Mouse (Mus musculus) midbrain, embryonic 16.5 days (tissue): ENCODE data around the gene Spin1. TPM values are rescaled to one million over a fixed set of nuclear protein-coding genes. Genes with fewer than 3 reads are reported as not detected.
A peak's percentile ranks its signal among the peaks of the same experiment; 100 is the strongest.

ENCODE experiments used
- ATAC-seq: fragments of 200-750 bp; cut with Nextera tagmentation; 2 replicates; pipeline ENCODE4 v1.8.0; 2017; ENCODE audit warnings: moderate TSS enrichment
- H3K27ac ChIP-seq: fragments of 300-500 bp; sonication (generic); 2 replicates; pipeline ENCODE4 v1.5.1; 2014; ENCODE audit warnings: mild to moderate bottlenecking, low read length, mixed read lengths
- H3K27me3 ChIP-seq: fragments of 300-500 bp; sonication (generic); 2 replicates; pipeline ENCODE4 v1.6.1; 2014; ENCODE audit warnings: low read depth, low read length, mixed read lengths; ENCODE audit not compliant: control insufficient read depth, insufficient read depth
- H3K36me3 ChIP-seq: fragments of 300-500 bp; sonication (generic); 2 replicates; pipeline ENCODE4 v1.6.1; 2014; ENCODE audit warnings: mild to moderate bottlenecking, low read length, moderate library complexity, mixed read lengths; ENCODE audit not compliant: control insufficient read depth, insufficient read depth
- H3K4me1 ChIP-seq: fragments of 300-500 bp; sonication (generic); 2 replicates; pipeline ENCODE4 v1.6.1; 2014; ENCODE audit warnings: mild to moderate bottlenecking, low read length, mixed read lengths; ENCODE audit not compliant: control insufficient read depth, insufficient read depth
- H3K4me2 ChIP-seq: fragments of 300-500 bp; sonication (generic); 2 replicates; pipeline ENCODE4 v1.6.1; 2014; ENCODE audit warnings: mild to moderate bottlenecking, low read length, mixed read lengths
- H3K4me3 ChIP-seq: fragments of 300-500 bp; sonication (generic); 2 replicates; pipeline ENCODE4 v1.5.1; 2014; ENCODE audit warnings: low read depth, mild to moderate bottlenecking, low read length, moderate library complexity, mixed read lengths
- H3K9ac ChIP-seq: fragments of 300-500 bp; sonication (generic); 2 replicates; pipeline ENCODE4 v1.6.1; 2014; ENCODE audit warnings: low read depth, low read length, mixed read lengths
- H3K9me3 ChIP-seq: fragments of 300-500 bp; sonication (generic); replicated peaks from 2 replicates; pipeline ENCODE4 v1.6.1; 2014; ENCODE audit warnings: mild to moderate bottlenecking, low read length, mixed read lengths; ENCODE audit not compliant: control insufficient read depth, poor library complexity, severe bottlenecking
- WGBS: fragments of 180-500 bp; shearing (Covaris S2); extraction: QIAGEN DNeasy Blood & Tissue Kit; methylation state at CpG from one replicate; pipeline ENCODE4 v1.1.7; 2014; 5-methylcytosine and 5-hydroxymethylcytosine counted together
- polyA plus RNA-seq: library from polyadenylated mRNA; unstranded; fragments of >200 nt; fragmentation: Nextera tagmentation; extraction: Ambion mirVana; gene quantifications from 2 replicates; pipeline ENCODE4 v1.2.1, GENCODE M21; 2015

The Spin1 gene
- polyA plus RNA-seq, 1 experiment from 2014 or later, result 181 TPM

- no peak overlapping the region for H3K4me2 ChIP-seq
- H3K4me3 ChIP-seq, result no peak overlapping the region
- no peak for ATAC-seq
- no peaks in the 10 kb centered on the region for H3K9me3 ChIP-seq
- no peaks in the 10 kb centered on the region for H3K36me3 ChIP-seq
- 9% methylated on average over 4 of the region's 4 CpGs for WGBS
- H3K27ac ChIP-seq, result no peak overlapping the region
- H3K4me1 ChIP-seq, result peaks cover 47% of the 10 kb centered on the region
- H3K27me3 ChIP-seq, result no peaks in the 10 kb centered on the region
- no peak overlapping the region for H3K9ac ChIP-seq
Observed at GRCm38 (mm10) chr13:51120734-51121133, 20.1 kb downstream of the Spin1 start.

GRCm38 (mm10) chr13:51121966-51122365 is 21.3 kb downstream of the Spin1 start:
- no peak for ATAC-seq
- Histone ChIP-seq H3K27ac (no peak overlapping the region), H3K4me2 (no peak overlapping the region), H3K36me3 (no peaks in the 10 kb centered on the region), H3K9ac (no peak overlapping the region), H3K4me1 (peaks cover 50% of the 10 kb centered on the region), H3K27me3 (no peaks in the 10 kb centered on the region), H3K9me3 (no peaks in the 10 kb centered on the region), H3K4me3 (no peak overlapping the region)
- 18% methylated on average over 1 of the region's 1 CpGs for WGBS

- Histone ChIP-seq H3K27ac (no peak overlapping the region), H3K4me1 (peaks cover 51% of the 10 kb centered on the region), H3K27me3 (no peaks in the 10 kb centered on the region), H3K9me3 (no peaks in the 10 kb centered on the region), H3K4me3 (no peak overlapping the region), H3K36me3 (no peaks in the 10 kb centered on the region), H3K4me2 (no peak overlapping the region), H3K9ac (no peak overlapping the region)
- 78% methylated on average over 8 of the region's 8 CpGs for WGBS
- no peak for ATAC-seq
Observed at GRCm38 (mm10) chr13:51122771-51123170, 22.1 kb downstream of the Spin1 start.

GRCm38 (mm10) chr13:51125357-51125756 is 24.7 kb downstream of the Spin1 start:
- no peak overlapping the region for H3K4me3 ChIP-seq
- H3K27ac ChIP-seq, result no peak overlapping the region
- H3K4me2 ChIP-seq, result no peak overlapping the region
- no peak for ATAC-seq
- no peaks in the 10 kb centered on the region for H3K9me3 ChIP-seq
- peaks cover 41% of the 10 kb centered on the region for H3K4me1 ChIP-seq
- no peaks in the 10 kb centered on the region for H3K36me3 ChIP-seq
- 79% methylated on average over 8 of the region's 8 CpGs for WGBS
- no peaks in the 10 kb centered on the region for H3K27me3 ChIP-seq
- no peak overlapping the region for H3K9ac ChIP-seq

GRCm38 (mm10) chr13:51127906-51128305 is 27.2 kb downstream of the Spin1 start:
- no peak overlapping the region for H3K4me2 ChIP-seq
- ATAC-seq, result no peak

GRCm38 (mm10) chr13:51128417-51128816 is 27.7 kb downstream of the Spin1 start:
- H3K4me1 ChIP-seq, result peaks cover 12% of the 10 kb centered on the region; the same call in 1 of the 2 replicates
- no peak for ATAC-seq
- no peak overlapping the region for H3K27ac ChIP-seq
- no peaks in the 10 kb centered on the region for H3K9me3 ChIP-seq
- H3K4me3 ChIP-seq, result no peak overlapping the region
- H3K36me3 ChIP-seq, result no peaks in the 10 kb centered on the region
- H3K4me2 ChIP-seq, result no peak overlapping the region
- WGBS, result 93% methylated on average over 7 of the region's 7 CpGs
- no peaks in the 10 kb centered on the region for H3K27me3 ChIP-seq
- H3K9ac ChIP-seq, result no peak overlapping the region

More at GRCm38 (mm10) chr13:51127906-51128305, 27.2 kb downstream of the Spin1 start:
- WGBS, result 91% methylated on average over 2 of the region's 2 CpGs
- Histone ChIP-seq H3K9me3 (no peaks in the 10 kb centered on the region), H3K9ac (no peak overlapping the region), H3K4me3 (no peak overlapping the region), H3K36me3 (no peaks in the 10 kb centered on the region), H3K27ac (no peak overlapping the region), H3K27me3 (no peaks in the 10 kb centered on the region), H3K4me1 (peaks cover 17% of the 10 kb centered on the region)

- 78% methylated on average over 10 of the region's 10 CpGs for whole genome bisulfite sequencing
- ATAC-seq, result peak; percentile 46; the same call in 1 of the 2 replicates
- Histone ChIP-seq H3K27ac (no peak overlapping the region), H3K27me3 (no peaks in the 10 kb centered on the region), H3K4me3 (no peak overlapping the region), H3K36me3 (peaks cover 6% of the 10 kb centered on the region; the same call in 1 of the 2 replicates), H3K4me2 (no peak overlapping the region), H3K9ac (no peak overlapping the region), H3K9me3 (no peaks in the 10 kb centered on the region), H3K4me1 (0 out of 2 replicates have a peak, but pooled peaks cover 4% of the 10 kb centered on the region)
Observed at GRCm38 (mm10) chr13:51131179-51131578, 30.5 kb downstream of the Spin1 start.

GRCm38 (mm10) chr13:51136315-51136714 is 35.6 kb downstream of the Spin1 start:
- no peaks in the 10 kb centered on the region for H3K27me3 ChIP-seq
- WGBS, result 89% methylated on average over 4 of the region's 4 CpGs
- H3K4me2 ChIP-seq, result no peak overlapping the region
- H3K4me3 ChIP-seq, result no peak overlapping the region
- no peaks in the 10 kb centered on the region for H3K9me3 ChIP-seq
- no peak overlapping the region for H3K9ac ChIP-seq
- H3K36me3 ChIP-seq, result peaks cover 15% of the 10 kb centered on the region
- ATAC-seq, result no peak
- H3K27ac ChIP-seq, result no peak overlapping the region
- peaks cover 6% of the 10 kb centered on the region; the same call in 1 of the 2 replicates for H3K4me1 ChIP-seq

- Histone ChIP-seq H3K4me3 (no peak overlapping the region), H3K27ac (no peak overlapping the region), H3K9ac (no peak overlapping the region), H3K4me2 (no peak overlapping the region), H3K4me1 (peaks cover 6% of the 10 kb centered on the region; the same call in 1 of the 2 replicates), H3K36me3 (peaks cover 15% of the 10 kb centered on the region), H3K27me3 (no peaks in the 10 kb centered on the region), H3K9me3 (no peaks in the 10 kb centered on the region)
- 60% methylated on average over 2 of the region's 2 CpGs for WGBS
- no peak for ATAC-seq
Observed at GRCm38 (mm10) chr13:51136996-51137701, 36.5 kb downstream of the Spin1 start.
